Mouse (Mus musculus) heart, postnatal 25 days (tissue): Measurements from ENCODE around the gene Lrrc10b. TPM values are rescaled to one million over a fixed set of nuclear protein-coding genes. Genes with fewer than 3 reads are reported as not detected.

ENCODE experiments used
- DNase-seq: peaks from one replicate; pipeline ENCODE4 v3.0.0; 2022; ENCODE audit warnings: low spot score
- intact Hi-C: fragments of 180-260 bp; cut with DNase I; formaldehyde crosslinking; loops from one replicate; pipeline ENCODE4 v1.15.1; 2025
- total RNA-seq, 2 experiments: library from RNA; stranded (reverse); gene quantifications; 2 replicates each; pipeline ENCODE4 v1.2.3; 2021

The Lrrc10b gene
- total RNA-seq: 1 to 10 TPM in 1 of 2 experiments, under 1 TPM in 1; 0.75 to 1.0 TPM

DNA sequence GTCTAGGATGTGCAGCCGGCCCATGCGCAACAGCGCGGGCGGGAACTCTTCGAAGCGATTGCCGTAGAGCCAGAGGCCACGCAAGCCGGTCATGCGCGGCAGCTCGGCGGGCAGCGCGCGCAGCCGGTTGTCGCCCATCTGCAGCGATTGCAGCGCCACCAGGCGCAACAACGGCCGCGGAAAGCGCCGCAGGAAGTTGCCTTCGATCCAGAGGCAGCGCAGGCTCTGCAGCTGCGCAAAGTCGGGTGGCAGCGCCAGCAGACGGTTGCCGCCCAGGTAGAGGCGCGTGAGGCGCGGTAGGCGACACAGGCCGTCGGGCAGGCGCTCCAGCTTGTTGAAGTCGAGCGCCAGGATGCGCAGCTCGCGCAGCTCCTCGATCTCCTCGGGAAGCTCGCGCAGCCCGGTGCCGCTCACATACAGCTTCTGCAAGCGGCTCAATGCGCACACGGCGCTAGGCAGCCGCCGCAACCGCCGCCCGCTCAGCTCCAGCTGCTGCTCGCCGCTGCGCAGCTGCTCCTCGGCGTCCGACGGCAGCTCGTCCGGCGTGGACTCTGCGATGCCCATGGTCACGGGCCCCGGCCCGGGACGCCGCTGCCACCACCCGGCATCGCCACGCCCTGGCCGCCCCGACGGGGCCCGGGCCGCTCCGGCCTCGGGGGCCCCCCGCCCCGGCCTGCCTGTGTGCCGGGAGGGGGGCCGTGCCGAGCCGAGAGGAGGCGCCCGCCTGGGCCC lies at the start of gene Lrrc10b:
Gene Lrrc10b (minus strand): TSS at position 722 of the 732 bp plus-strand sequence.
- intact Hi-C loops: no loop called here
- no peak for DNase-seq

GRCm38 (mm10) chr19:10502571-10502970 lies 45.3 kb upstream of the Lrrc10b start:
- intact Hi-C loops: loop anchor here (5.0 kb wide), 1 partner anchor 245 kb away; no protein-coding TSS in a partner anchor
- DNase-seq: no peak

DNA sequence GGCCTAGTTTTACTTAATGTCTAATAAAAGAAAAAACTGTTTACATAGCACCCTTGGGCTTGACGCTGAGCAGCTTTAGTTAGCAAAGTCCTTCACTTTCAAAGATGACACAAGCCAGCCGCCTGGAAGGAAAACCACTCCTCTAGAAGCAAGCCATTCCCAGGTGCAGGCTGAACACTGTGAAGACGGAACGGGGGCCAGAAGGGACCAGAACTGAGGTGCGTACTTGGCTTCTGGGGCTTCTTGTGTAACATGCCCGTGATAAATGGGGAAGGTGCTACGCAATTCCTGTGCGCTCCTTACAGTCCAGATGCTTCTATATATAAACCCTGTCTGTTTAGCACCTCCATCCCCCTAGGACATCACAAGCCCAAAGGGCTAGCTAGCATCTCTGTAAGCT lies 43.3 kb upstream of the Lrrc10b start:
- intact Hi-C loops: loop anchor here (5.0 kb wide), 1 partner anchor 243 kb away; no protein-coding TSS in a partner anchor
- no peak for DNase-seq

- intact Hi-C loops: no loop called here
- DNase-seq: no peak
Measured at GRCm38 (mm10) chr19:10497512-10498160, 40.4 kb upstream of the Lrrc10b start.

DNA sequence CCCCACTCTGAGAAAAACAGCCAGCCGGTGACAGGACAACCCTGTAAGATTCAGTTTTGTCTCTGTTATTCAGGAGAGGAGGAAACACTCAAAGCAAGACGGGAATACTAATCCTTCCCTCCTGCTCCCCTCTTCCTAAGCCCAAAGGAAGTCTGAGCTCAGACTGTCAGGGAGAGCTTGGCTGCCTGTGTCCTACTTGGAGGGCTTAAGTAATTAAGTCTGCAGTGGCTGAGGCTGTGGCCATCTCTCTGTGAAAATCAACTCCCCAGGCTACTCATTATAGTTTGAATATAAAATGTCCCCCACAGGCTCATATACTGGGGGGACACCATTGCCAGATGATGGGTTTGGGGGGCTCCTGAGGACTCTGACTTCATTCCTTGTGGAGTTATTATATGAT lies 39.7 kb upstream of the Lrrc10b start:
- no peak for DNase-seq
- intact Hi-C loops: no loop called here

DNA sequence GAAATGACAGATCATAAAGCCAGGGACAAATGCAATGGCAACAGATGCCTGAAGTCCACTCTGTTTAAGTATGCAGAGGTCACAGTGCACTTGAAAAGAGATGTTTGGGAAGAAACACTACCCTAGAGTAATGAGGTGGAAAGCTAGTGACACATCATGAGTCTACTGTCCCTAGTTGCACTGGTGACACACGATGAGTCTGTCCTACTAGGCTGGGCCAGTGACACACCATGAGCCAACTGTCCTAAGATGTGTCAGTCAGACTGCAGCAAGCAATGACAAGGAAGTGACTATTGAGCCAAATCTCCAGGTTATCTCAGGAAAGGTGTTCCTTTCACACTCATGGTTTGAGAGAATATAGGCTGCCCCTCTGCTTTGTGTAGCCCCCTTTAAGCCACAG lies 38.4 kb upstream of the Lrrc10b start:
- intact Hi-C loops: no loop called here

GRCm38 (mm10) chr19:10486264-10486738 lies 29.0 kb upstream of the Lrrc10b start:
- intact Hi-C loops: loop anchor here (1.0 to 5.0 kb wide), 4 partner anchors 37 to 229 kb away; no protein-coding TSS in a partner anchor
- DNase-seq: no peak

More for the DNA sequence above, 38.4 kb upstream of the Lrrc10b start:
- no peak for DNase-seq

DNA sequence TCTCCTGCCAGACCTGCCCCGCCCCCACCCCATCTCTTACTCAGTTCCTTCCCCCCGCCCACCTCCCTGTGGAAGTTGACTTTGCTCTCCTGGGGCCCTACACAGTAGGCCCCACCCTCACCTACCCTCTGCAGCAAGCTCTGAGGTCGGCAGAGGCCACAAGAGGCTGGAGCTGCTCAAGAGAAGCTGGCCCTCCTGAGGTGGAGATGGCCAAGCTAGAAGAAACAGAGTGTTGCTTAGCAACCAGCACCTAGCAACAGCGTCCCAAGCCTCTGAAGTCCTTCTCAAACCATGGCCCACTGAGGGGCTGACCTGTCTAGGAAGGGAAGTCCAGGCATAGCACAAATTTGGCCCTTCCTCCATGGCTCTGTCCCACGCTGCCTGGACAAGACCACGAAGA lies 25.4 kb upstream of the Lrrc10b start, which contains the start of gene Ppp1r32:
Gene Ppp1r32 (minus strand): TSS at position 226 of the 400 bp plus-strand sequence.
- intact Hi-C loops: no loop called here

DNA sequence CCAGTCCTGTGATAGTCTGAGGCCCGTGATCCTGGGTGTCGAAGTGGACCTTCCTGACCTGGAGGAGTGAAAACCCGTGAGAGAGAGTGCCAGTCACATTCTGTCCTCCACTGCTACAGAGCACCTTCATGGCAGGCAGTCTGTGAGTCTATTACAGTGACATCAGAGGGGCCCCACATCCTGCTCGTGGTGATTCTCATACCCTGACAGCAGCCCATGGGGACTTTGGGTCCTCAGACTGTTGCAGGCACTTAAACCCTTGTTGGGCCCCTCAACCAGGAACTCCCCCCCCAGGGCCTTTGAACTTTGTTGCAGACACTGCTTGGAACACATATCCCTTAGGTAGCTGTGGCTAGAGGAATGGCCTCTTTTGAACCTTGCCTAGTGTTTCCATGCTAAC lies 22.3 kb upstream of the Lrrc10b start:
- DNase-seq: no peak
- intact Hi-C loops: no loop called here

More for the DNA sequence above, 25.4 kb upstream of the Lrrc10b start, which contains the start of gene Ppp1r32:
- no peak for DNase-seq

GRCm38 (mm10) chr19:10473779-10474178 lies 16.5 kb upstream of the Lrrc10b start:
- intact Hi-C loops: no loop called here
- no peak for DNase-seq

DNA sequence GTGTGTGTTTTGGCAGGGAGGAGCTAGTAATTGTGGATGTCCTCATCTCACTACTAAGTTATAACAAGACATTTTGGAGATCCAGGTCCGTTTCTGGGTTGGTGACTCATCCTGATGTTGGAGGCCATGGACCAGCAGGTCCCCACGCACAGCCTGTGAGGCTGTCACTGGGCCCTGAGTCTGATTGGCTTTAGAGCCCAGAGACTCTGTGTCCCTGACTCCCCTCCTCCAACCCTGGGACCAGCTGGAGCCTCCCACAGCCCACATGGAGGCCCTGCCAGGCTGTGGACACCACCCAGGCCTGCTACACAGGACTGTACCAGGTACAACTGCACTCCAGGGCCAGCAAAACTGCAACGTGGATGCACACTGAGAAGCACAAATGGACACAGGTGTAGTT lies 15.7 kb upstream of the Lrrc10b start:
- intact Hi-C loops: no loop called here
- DNase-seq: no peak

DNA sequence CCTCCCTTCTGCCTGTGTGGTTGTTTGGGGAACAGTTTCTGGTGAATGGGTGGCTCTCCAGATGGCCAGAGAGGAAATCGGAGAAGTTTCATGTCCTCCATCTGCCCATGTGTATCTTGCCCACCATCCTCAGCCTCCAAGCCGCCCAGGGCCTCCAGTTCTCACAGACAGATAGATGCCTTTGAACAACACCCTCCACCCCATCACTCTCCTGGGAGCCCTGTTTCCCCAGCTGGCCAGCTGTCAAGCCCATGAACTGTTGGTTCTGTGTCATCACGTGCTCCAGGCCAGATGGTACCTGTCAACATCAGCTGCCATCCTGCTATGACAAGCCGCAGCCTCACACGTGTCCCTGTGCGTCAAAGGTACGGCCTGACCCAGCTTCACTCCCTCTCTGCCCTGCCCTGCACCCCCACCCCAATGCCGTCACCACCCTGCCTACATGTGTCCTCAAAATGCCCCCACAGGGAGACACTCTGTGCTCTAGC lies 11.9 kb upstream of the Lrrc10b start:
- intact Hi-C loops: no loop called here
- no peak for DNase-seq

GRCm38 (mm10) chr19:10464427-10464826 lies 7.2 kb upstream of the Lrrc10b start:
- intact Hi-C loops: no loop called here
- DNase-seq: no peak

GRCm38 (mm10) chr19:10461584-10461983 lies 4.3 kb upstream of the Lrrc10b start:
- DNase-seq: no peak
- intact Hi-C loops: no loop called here

- intact Hi-C loops: no loop called here
- no peak for DNase-seq
Measured at GRCm38 (mm10) chr19:10459907-10460306, 2.6 kb upstream of the Lrrc10b start.

GRCm38 (mm10) chr19:10458096-10458495 lies 823 bp upstream of the Lrrc10b start:
- intact Hi-C loops: no loop called here

GRCm38 (mm10) chr19:10457484-10457800 lies 169 bp upstream of the Lrrc10b start:
- intact Hi-C loops: no loop called here

More at GRCm38 (mm10) chr19:10458096-10458495, 823 bp upstream of the Lrrc10b start:
- DNase-seq: no peak

DNA sequence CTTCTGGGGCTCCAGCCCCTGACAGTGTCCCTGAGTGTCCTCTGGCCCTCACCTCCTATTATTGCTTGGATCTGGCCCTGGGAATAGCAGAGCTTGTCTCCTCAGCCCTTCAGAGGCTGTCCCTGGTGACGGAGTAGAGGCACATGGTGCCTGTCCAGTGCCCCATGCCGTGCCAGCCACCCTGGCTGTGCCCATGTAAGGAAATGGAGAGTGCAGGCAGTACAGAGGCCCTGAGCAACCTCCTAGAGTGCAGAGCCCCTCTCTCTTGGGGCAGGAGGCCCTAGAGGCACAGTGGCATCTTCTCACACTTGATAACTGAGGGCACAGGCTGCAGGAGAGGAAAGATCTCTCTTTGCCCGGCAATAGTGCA lies 1.9 kb downstream of the Lrrc10b start:
- intact Hi-C loops: no loop called here
- no peak for DNase-seq

More at GRCm38 (mm10) chr19:10457484-10457800, 169 bp upstream of the Lrrc10b start:
- DNase-seq: no peak

DNA sequence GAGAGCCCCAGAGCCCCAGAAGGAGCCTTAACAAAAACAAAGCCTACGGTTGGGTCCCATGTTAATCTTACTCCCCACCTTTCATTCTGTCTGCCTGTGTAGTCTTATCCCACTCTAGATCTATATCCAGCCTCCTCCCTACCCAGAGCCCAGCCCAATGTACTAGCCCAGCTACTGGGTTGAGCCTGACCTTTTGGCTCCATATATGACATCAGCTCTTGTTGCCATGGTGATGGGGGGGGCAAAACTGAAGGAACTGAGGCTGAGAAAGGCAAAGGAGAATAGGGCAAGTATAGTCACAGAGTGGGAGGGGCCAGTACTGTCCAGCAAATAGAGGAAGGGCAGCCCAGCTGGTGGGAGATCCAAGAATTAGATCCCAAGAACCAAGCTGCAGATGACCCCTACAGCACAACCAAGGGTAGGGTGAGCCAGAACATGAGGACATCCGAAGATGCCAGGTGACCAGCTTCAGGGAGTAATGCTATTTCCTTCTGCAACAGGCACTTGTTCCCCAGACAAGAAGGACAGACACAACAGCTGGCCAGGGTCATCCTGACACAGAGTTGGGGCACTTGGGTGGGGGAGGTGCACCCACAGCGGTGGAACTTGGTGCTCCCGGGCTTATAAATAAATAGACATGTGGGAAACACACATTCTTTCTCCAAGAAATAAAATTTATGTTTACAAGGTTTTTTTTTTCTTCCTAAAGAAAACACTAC lies 2.4 kb downstream of the Lrrc10b start:
- intact Hi-C loops: no loop called here
- DNase-seq: no peak

DNA sequence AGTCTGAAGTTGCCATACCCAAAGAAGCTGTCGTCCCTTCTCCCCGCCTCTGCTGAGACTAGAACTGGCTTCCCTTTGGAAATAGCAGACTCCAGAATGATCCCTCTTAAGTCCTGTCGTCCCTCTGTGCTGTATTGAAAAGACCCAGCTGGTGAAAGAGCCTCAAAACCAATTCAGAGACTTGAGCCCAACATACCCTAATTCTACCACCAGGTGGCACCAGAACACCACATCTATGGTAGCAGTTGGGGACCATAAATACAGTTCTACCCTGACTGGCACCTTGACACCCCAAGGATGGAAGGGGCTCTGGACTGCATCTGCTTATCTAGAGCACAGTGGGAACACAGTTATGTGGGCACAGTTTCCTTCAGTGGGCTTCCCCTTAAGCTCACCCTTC lies 7.6 kb downstream of the Lrrc10b start:
- no peak for DNase-seq
- intact Hi-C loops: loop anchor here (1.0 kb wide), 1 partner anchor 37 kb away; no protein-coding TSS in a partner anchor
